Mouse (Mus musculus) cerebellum, adult 9-10 months (tissue): ENCODE measurements around the gene Dlx1.

Experiments
- DNase-seq: peaks from one replicate; pipeline ENCODE4 v3.0.0; 2022

Gene Dlx1

GRCm38 (mm10) chr2:71528014-71528713, at the start of gene Dlx1:
Gene Dlx1, plus strand, starts transcription at chr2:71528113.
- DNase-seq, result no peak

- DNase-seq, result no peak
These were observed 48.0 kb upstream of the Dlx1 start for GRCm38 (mm10) chr2:71479917-71480316.

DNA sequence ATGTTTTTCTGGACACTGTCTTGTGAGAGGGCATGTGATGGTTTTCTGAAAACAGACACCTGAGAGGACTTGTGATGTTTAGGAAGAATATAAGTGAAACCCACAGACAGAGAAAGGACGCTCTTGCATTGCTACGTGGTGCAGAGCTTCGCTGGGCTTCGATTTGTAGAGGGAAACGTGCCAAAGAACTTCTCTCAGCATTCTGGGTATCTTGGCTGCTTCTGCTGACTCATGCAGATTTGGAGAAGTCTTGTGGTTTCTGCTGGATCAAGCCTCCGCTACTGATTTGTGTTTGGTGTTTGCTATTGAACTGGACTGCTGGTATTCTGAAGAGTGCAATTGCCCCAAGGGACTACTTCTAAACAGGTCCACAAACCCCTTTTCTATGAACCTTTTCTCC, 46.1 kb upstream of the Dlx1 start:
- DNase-seq, result no peak

GRCm38 (mm10) chr2:71483046-71483716, 44.7 kb upstream of the Dlx1 start:
- no peak for DNase-seq

GRCm38 (mm10) chr2:71483717-71484066, 44.2 kb upstream of the Dlx1 start:
- DNase-seq, result no peak

- DNase-seq, result no peak
These were observed 36.6 kb upstream of the Dlx1 start for GRCm38 (mm10) chr2:71491295-71491694.

GRCm38 (mm10) chr2:71493161-71493683, 34.7 kb upstream of the Dlx1 start:
- no peak for DNase-seq

GRCm38 (mm10) chr2:71494503-71494902, 33.4 kb upstream of the Dlx1 start:
- no peak for DNase-seq

DNA sequence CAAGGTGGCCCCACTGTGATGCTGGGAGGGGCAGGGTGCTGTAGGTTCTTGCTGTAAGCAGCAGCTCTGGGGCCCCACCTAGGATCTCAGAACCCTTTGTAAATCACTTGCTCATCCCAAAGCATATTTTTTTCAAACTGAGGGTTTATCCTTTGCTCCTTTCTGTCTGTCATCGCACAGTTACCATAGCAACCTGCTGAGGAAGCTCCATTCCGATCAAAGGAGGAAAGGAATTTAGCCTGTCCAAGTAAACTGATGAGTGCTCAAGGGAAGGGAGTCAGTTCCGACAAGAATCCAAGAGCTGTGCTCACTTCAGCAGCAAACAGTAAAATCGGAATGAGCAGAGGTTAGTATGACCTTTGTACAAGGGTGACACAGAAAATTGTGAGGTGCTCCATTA, 32.9 kb upstream of the Dlx1 start:
- no peak for DNase-seq

GRCm38 (mm10) chr2:71497175-71497574, 30.7 kb upstream of the Dlx1 start:
- DNase-seq, result no peak

DNA sequence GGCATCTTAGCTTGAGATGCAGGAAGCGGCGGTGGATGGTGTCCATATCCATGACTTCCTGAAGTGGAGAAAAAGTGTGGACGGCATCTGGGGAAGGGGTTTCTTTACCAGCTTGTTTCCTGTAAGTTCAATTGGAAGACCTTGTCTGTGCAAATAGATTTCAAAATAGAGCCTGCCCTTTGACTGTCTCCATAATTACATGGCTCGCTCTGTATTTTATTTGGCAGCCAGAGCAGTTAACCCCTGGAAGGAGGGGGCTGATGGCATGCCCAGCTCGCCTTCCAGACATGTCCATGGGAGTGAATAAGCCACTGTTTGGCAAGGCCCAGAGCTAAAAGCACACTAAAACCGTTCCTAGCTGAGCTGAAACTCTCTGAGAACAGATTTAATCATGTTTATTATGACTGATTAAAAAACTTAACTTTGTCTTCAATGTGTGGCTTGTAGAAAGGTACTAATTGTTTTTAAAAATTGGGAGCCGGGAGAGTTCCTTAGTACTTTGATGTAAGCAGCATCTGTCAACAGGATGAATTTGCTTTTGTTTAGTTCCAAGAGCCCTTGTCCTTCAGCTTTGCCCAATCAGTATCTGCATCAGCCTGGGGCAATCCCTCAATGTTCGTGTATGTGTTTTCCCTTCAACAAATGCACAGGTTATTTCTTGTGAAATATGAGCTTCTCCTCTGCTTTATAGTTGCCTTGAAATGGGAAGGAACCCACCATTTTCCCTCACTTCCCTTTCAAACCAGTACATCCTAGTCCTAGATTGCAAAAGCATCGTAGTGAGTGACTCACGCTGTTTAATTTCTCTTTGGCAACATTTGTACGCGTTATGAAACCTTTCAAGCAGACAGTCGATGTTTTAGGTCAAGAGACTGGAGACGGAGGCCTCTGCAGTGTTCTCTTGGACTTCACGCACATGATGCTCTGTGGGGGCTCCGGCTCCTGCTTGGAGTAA, 28.4 kb upstream of the Dlx1 start:
- DNase-seq, result no peak

DNA sequence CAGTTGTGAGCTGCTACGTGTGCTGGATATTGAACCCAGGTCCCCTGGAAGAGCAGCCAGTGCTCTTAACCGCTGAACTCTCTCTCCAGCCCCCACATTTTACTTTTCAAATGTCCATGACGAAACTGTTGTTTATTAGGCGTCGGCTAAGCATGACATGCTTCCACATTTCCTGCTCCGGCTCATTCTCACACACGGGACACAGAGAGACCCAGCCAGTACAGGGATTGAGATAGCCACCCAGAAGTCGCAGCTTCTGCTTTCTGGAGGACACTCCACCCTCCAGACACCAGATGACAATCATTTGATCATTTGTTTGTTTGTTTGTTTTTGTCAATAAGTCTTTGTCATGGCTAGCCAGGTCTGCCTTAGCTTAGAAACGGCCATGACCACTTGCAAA, 23.1 kb upstream of the Dlx1 start:
- DNase-seq, result no peak

GRCm38 (mm10) chr2:71511209-71511608, 16.7 kb upstream of the Dlx1 start:
- no peak for DNase-seq

DNA sequence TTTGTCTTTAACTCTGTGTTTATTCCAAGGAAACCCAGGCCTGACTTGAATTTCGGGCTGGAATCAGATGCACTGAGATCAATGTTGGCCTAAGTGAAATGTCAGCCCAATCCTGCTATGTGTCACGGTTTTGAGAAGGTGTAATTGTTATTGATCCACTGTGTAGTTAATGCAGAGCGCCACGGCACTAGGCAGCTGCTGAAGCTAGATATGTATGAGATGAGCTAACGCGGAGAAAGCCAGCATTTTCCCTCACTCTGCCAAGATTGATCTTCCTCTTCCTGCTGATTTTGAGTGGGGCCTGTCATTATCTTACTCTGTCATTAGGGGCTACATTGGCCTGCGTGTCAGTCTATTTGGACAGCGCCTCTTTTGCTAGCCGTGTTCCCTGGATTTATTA, 15.6 kb upstream of the Dlx1 start:
- no peak for DNase-seq

GRCm38 (mm10) chr2:71516995-71517394, 10.9 kb upstream of the Dlx1 start:
- DNase-seq, result no peak

GRCm38 (mm10) chr2:71517466-71518099, 10.3 kb upstream of the Dlx1 start:
- no peak for DNase-seq

DNA sequence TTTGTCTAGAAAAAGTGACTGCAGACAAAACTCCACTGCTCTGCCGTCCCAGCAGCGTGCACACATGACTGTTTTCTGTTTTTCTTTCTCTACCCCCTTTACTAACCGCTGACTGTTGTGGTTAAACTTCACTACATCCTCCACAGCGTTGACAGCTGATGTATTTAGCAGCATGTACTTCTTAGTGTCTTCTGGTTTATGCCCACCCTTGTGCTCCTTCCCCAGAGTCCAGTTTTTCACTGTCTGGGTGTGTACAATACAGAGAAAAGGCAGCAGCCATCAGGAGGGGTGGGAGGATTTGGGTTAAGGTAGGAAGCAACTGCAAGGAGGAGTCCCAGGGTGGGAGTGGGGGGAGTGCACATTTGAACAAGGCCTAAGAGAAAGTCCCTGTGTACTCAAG, 5.0 kb upstream of the Dlx1 start:
- DNase-seq, result no peak

- no peak for DNase-seq
These were observed 4.5 kb upstream of the Dlx1 start for GRCm38 (mm10) chr2:71523431-71523830.

- DNase-seq, result no peak
These were observed 3.1 kb upstream of the Dlx1 start for GRCm38 (mm10) chr2:71524763-71525162.

DNA sequence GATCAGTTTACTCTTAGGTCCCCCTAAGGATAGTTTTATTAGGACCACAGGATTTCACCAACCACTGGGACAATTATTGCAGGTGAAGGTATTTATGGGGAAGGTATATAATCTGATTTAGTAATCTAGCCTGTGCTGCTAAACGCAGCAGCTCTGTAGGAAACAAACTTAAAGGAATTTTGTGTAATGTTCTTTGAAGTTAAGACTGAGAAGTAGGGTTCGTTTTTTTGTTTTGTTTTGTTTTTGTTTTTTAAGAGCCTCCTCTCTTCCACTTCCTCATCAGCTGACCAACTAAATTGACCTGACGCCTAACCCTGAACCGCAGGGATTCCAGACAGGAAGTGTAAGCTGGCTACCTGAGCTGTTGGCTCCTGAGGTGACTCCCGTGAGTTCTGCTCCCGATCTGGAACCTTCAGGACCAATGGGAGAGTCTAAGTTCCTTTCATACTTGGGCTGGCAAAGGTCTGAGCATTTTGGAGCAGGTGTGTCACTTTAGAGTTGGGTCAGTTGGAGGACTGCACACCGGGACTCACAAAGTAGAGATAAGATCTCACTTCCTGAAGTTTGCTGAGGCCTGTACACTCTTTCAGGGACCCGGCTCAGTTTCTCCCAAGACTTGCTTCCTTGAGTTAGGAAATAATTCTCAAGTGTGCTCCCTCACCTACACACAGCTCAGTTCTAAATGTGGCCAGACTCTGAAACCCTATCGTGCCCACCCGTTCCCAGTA, 1.2 kb upstream of the Dlx1 start:
- DNase-seq, result no peak

DNA sequence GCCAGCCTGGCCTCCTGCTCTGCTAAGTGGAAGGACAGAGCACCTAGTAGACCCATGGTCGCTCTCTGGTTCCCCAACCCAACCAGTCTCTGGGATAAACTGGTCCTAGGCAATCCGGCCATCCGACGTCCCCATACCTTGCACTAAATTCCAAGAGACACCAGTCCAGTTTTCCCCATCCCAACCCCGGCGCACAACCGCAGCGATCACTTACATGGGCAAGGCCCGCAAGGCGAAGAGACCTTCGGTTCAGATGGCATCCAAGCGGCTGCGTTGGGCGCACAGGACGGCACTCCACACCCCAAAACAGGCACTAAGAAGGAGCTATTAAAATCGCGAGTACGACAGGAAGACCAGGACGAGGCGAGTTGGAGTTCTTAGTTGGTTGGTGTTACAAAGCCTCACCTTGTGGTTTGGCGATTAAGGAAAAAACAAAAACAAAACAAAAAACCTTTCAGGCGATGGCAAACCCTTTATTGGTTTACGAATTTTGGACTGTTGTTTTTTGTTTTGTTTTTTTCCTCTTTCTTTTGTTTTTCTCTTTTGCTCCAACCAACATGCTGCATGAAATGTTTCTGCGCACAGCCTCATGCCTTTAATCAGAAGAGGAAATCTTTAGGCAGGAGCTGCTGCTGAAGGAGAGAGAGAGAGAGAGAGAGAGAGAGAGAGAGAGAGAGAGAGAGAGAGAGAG, 445 bp upstream of the Dlx1 start:
- no peak for DNase-seq
